Mouse (Mus musculus) gastrocnemius, adult 18-20 months (tissue): ENCODE measurements around the gene Drd1. TPM values are rescaled to one million over a fixed set of nuclear protein-coding genes. Genes with fewer than 3 reads are reported as not detected.

ENCODE experiments used
- total RNA-seq, 2 experiments: library from RNA; stranded (reverse); gene quantifications; 2 replicates each; pipeline ENCODE4 v1.2.3; 2021

Drd1 gene
- total RNA-seq, 2 experiments from 2014 or later: 0.07 to 0.48 TPM

Other genes starting within 250 kb of the Drd1 start
- gene Sfxn1, start 16.2 kb upstream of the Drd1 start, total RNA-seq: 1 to 10 TPM; 1.4 to 1.6 TPM
- under 1 TPM; 0.05 to 0.19 TPM for gene Hrh2, start 136.4 kb upstream of the Drd1 start, total RNA-seq